Mouse (Mus musculus): ENCODE measurements around the gene Med9. TPM values are rescaled to one million over a fixed set of nuclear protein-coding genes. Genes with fewer than 3 reads are reported as not detected.
A peak's percentile ranks its signal among the peaks of the same experiment; 100 is the strongest.

The Med9 gene
- total and polyA plus RNA-seq, 3 experiments = 35.5 to 43.3 (median 41.6) TPM

DNA sequence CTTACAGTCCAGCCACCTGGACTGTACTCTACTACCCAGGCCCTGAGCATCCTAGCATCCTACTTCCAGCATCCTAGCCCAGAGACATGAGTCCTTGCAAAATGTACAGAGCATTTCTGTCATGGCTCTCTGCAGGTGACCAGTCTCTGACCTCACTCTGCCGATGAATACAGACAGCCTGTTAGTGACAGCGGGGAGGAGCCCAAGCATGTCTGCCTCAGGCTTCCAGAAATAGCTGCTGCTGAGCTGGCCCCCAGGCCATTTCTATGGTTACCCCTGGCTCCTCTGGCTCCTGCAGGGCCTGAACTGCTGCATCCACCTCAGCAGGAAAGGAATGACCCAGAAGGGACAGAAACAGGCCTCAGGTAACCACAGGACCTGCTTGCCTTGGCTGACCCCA, 23.7 kb downstream of the Med9 start:
- in situ Hi-C loops (cut with MboI; ENCODE audit: low pct_ligation_motif_present, low pct_unique_long_range_greater_than_20kb, low sequenced_read_pairs) (loop anchor here (5.0 kb wide), 1 partner anchor 56 kb away; no protein-coding TSS in a partner anchor), dilution Hi-C loops (cut with MboI; ENCODE audit: extremely low pct_ligation_motif_present, extremely low pct_unique_long_range_greater_than_20kb, low sequenced_read_pairs) (no loop called here)
- H3K79me2 ChIP-seq (replicated peaks; ENCODE audit: control insufficient read depth, extremely low read depth, insufficient read depth, poor library complexity, severe bottlenecking) = no peaks in the 10 kb centered on the region
- H3K4me3 ChIP-seq (replicated peaks in 1 of 3; ENCODE audit: low read depth in 2 of 3, low read length in 2 of 3, poor library complexity in 1 of 3) = no peak overlapping the region
- H3K27me3 ChIP-seq (replicated peaks) = no peaks in the 10 kb centered on the region
- no peak overlapping the region for H3K9ac ChIP-seq (ENCODE audit: insufficient read depth, low read depth)
- H3K36me3 ChIP-seq (replicated peaks in 1 of 2; ENCODE audit: control insufficient read depth in 1 of 2, insufficient read depth in 1 of 2, low read length in 1 of 2) = no peaks in the 10 kb centered on the region
- no peak for TF ChIP-seq MAZ (IDR thresholded peaks at IDR 0.05; ENCODE audit: low read depth, low read length)
- no peak for TF ChIP-seq RAD21 (IDR thresholded peaks at IDR 0.05; ENCODE audit: low read depth, low read length)
- no peak for TF ChIP-seq IRF4 (IDR thresholded peaks at IDR 0.05; ENCODE audit: low read depth, low read length)
- TF ChIP-seq CTCF (conservative IDR thresholded peaks at IDR 0.05 in 1 of 2, IDR thresholded peaks at IDR 0.05 in 1 of 2; ENCODE audit: low read depth in 2 of 2, low read length in 2 of 2) = no peak
- H3K4me2 ChIP-seq (ENCODE audit: insufficient read depth, low read depth, poor library complexity, severe bottlenecking) = no peak overlapping the region
- H3K9me3 ChIP-seq (replicated peaks; ENCODE audit: low read length) = no peaks in the 10 kb centered on the region
- no peak overlapping the region for H3K27ac ChIP-seq (ENCODE audit: insufficient read depth, low read depth)
- H3K4me1 ChIP-seq (ENCODE audit: control insufficient read depth in 1 of 2, insufficient read depth in 2 of 2) = peaks cover under 1 to 4% of the 10 kb centered on the region in 2 experiments; a peak in 3 of 4 replicates
- no peak for DNase-seq (ENCODE audit: extremely low read depth)

DNA sequence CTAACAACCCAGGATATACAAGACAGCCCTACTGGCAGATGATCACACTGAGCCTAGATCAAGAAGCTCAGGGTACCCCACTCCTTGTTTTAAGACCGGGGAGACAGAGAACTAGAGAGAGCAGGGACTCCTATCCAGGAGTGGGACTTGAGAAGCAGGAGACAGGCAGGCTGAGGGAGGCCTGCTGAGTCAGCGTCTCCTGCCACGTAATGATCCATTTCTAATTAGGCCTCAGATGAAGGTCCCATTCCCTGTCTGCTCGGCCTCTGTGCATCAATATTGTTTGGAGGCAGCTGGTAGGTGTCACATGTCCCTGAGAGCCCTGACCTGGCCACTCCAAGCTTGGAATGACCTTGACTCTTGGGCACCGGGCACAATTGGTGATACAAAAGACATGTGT, 25.4 kb downstream of the Med9 start:
- Histone ChIP-seq H3K4me3 (replicated peaks in 1 of 3; ENCODE audit: low read depth in 2 of 3, low read length in 2 of 3, poor library complexity in 1 of 3) (no peak overlapping the region), H3K4me1 (ENCODE audit: control insufficient read depth in 1 of 2, insufficient read depth in 2 of 2) (peaks cover 0 to 4% of the 10 kb centered on the region in 2 experiments; a peak in 2 of 4 replicates), H3K36me3 (replicated peaks in 1 of 2; ENCODE audit: control insufficient read depth in 1 of 2, insufficient read depth in 1 of 2, low read length in 1 of 2) (no peaks in the 10 kb centered on the region), H3K4me2 (ENCODE audit: insufficient read depth, low read depth, poor library complexity, severe bottlenecking) (no peak overlapping the region), H3K27me3 (replicated peaks) (no peaks in the 10 kb centered on the region), H3K9ac (ENCODE audit: insufficient read depth, low read depth) (no peak overlapping the region), H3K27ac (ENCODE audit: insufficient read depth, low read depth) (no peak overlapping the region), H3K79me2 (replicated peaks; ENCODE audit: control insufficient read depth, extremely low read depth, insufficient read depth, poor library complexity, severe bottlenecking) (no peaks in the 10 kb centered on the region), H3K9me3 (replicated peaks; ENCODE audit: low read length) (no peaks in the 10 kb centered on the region)
- DNase-seq (ENCODE audit: extremely low read depth) = no peak
- TF ChIP-seq ZMIZ1 (IDR thresholded peaks at IDR 0.05; ENCODE audit: low read depth, low read length) (no peak), ZNF384 (IDR thresholded peaks at IDR 0.05; ENCODE audit: low read depth, low read length) (no peak), MAFK (IDR thresholded peaks at IDR 0.05; ENCODE audit: insufficient replicate concordance, low read length) (peak; percentile 62; the same call in 1 of the 2 replicates)
- dilution Hi-C loops (cut with MboI; ENCODE audit: extremely low pct_ligation_motif_present, extremely low pct_unique_long_range_greater_than_20kb, low sequenced_read_pairs) (no loop called here), in situ Hi-C loops (cut with MboI; ENCODE audit: low pct_ligation_motif_present, low pct_unique_long_range_greater_than_20kb, low sequenced_read_pairs) (loop anchor here (5.0 kb wide), 1 partner anchor 54 kb away; no protein-coding TSS in a partner anchor)

DNA sequence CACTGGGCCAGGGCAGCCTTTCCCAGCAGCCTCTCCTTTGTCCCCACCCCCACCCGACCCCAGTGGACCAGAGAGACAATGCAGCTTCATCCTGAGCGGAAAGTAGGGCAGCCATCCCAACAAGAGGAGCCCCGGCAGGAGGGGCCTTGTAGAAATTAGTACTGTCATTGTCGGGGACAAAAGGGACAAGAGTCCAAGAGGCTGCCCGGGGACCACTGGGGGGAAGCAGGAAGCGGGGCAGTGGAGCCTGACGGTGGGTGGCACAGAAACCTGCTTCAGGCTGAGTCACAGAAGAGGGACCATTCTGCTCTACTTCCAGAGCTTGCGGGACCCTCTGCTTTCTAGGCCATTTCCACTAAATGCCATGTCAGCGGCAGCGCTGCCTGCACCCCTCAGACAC, 27.2 kb downstream of the Med9 start:
- no peak overlapping the region for H3K27ac ChIP-seq (ENCODE audit: insufficient read depth, low read depth)
- H3K4me1 ChIP-seq (ENCODE audit: control insufficient read depth in 1 of 2, insufficient read depth in 2 of 2) = peaks cover 0 to 4% of the 10 kb centered on the region in 2 experiments; a peak in 2 of 4 replicates
- in situ Hi-C loops (cut with MboI; ENCODE audit: low pct_ligation_motif_present, low pct_unique_long_range_greater_than_20kb, low sequenced_read_pairs) (no loop called here), dilution Hi-C loops (cut with MboI; ENCODE audit: extremely low pct_ligation_motif_present, extremely low pct_unique_long_range_greater_than_20kb, low sequenced_read_pairs) (no loop called here)
- H3K4me3 ChIP-seq (replicated peaks in 1 of 3; ENCODE audit: low read depth in 2 of 3, low read length in 2 of 3, poor library complexity in 1 of 3) = no peak overlapping the region
- no peak overlapping the region for H3K4me2 ChIP-seq (ENCODE audit: insufficient read depth, low read depth, poor library complexity, severe bottlenecking)
- no peaks in the 10 kb centered on the region for H3K27me3 ChIP-seq (replicated peaks)
- H3K79me2 ChIP-seq (replicated peaks; ENCODE audit: control insufficient read depth, extremely low read depth, insufficient read depth, poor library complexity, severe bottlenecking) = no peaks in the 10 kb centered on the region
- no peak for DNase-seq (ENCODE audit: extremely low read depth)
- no peak overlapping the region for H3K9ac ChIP-seq (ENCODE audit: insufficient read depth, low read depth)
- H3K9me3 ChIP-seq (replicated peaks; ENCODE audit: low read length) = no peaks in the 10 kb centered on the region
- no peaks in the 10 kb centered on the region for H3K36me3 ChIP-seq (replicated peaks in 1 of 2; ENCODE audit: control insufficient read depth in 1 of 2, insufficient read depth in 1 of 2, low read length in 1 of 2)
- TF ChIP-seq NRF1 (IDR thresholded peaks at IDR 0.05; ENCODE audit: low read depth, low read length) = no peak
- TF ChIP-seq GABPA (IDR thresholded peaks at IDR 0.05; ENCODE audit: insufficient replicate concordance, low read depth, low read length) = no peak
- no peak for TF ChIP-seq MAFK (IDR thresholded peaks at IDR 0.05; ENCODE audit: insufficient replicate concordance, low read length)
- no peak for TF ChIP-seq USF1 (IDR thresholded peaks at IDR 0.05; ENCODE audit: low read depth, low read length)
- TF ChIP-seq E2F4 (IDR thresholded peaks at IDR 0.05; ENCODE audit: insufficient replicate concordance, low read depth, low read length) = no peak
- TF ChIP-seq HCFC1 (IDR thresholded peaks at IDR 0.05; ENCODE audit: low read depth, low read length) = no peak
- no peak for TF ChIP-seq ZMIZ1 (IDR thresholded peaks at IDR 0.05; ENCODE audit: low read depth, low read length)

Data from CH12.LX (cell line).